In the genomic region with DNA sequence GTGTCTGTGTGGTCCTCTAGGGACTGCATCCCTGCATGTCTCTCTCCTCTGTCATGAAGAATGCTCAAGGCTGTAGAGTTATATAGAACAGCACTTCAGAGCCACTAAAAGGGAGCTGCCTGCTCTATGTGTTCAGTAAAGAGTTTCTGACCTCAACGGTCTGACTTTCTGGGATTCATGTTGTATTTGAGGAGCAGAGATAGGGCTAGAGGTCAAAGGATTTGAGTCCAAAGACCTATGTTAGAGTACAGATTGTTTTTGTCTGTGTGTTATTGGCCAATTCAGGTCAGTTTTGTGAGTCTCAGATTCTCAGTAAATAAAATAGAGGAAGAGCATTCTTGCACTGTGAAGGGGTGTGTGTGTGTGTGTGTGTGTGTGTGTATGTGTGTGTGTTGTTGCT, we compare ENCODE assay signal across 17 mouse cellular contexts.
"Had no signal": no experiment of that assay in that cellular context is flagged by ENCODE, and none has a peak within 500 bp of the region (broad histone marks: within the 10 kb centered on the region; RNA-seq: fewer than 3 reads in every experiment).

No protein-coding gene starts in this region.

- H3K9ac ChIP-seq: lung, embryonic 15.5 days; midbrain, embryonic 13.5 days; midbrain, embryonic 15.5 days; neural tube, embryonic 12.5 days; stomach, embryonic 15.5 days had no signal

- DNase-seq: lung, adult 2 months; lung, postnatal 14 days; lung, postnatal 36 days; right cerebral cortex, postnatal 14 days; thymus, adult 2 months; thymus, postnatal 14 days; thymus, postnatal 36 days had no signal

- H3K4me3 ChIP-seq: lung, embryonic 15.5 days; megakaryocyte, embryonic 14.5 days; midbrain, embryonic 13.5 days; midbrain, embryonic 15.5 days; neural tube, embryonic 12.5 days; stomach, embryonic 15.5 days had no signal

- ATAC-seq: lung, postnatal 0 days; midbrain, embryonic 13.5 days; midbrain, embryonic 15.5 days had no signal

- H3K27ac ChIP-seq: lung, embryonic 15.5 days; macrophage; midbrain, embryonic 13.5 days; midbrain, embryonic 15.5 days; neural tube, embryonic 12.5 days; stomach, embryonic 15.5 days; stomach, postnatal 0 days had no signal

- H3K9me3 ChIP-seq: lung, embryonic 15.5 days; megakaryocyte, embryonic 14.5 days; midbrain, embryonic 13.5 days; midbrain, embryonic 15.5 days; neural tube, embryonic 12.5 days; stomach, embryonic 15.5 days had no signal

- H3K4me1 ChIP-seq: lung, embryonic 15.5 days; midbrain, embryonic 13.5 days; midbrain, embryonic 15.5 days; neural tube, embryonic 12.5 days; stomach, embryonic 15.5 days had no signal

- H3K27me3 ChIP-seq: lung, embryonic 15.5 days; midbrain, embryonic 13.5 days; midbrain, embryonic 15.5 days; neural tube, embryonic 12.5 days; stomach, embryonic 15.5 days had no signal

- H3K4me2 ChIP-seq: lung, embryonic 15.5 days; midbrain, embryonic 11.5 days; midbrain, embryonic 13.5 days; midbrain, embryonic 15.5 days; neural tube, embryonic 12.5 days; stomach, embryonic 15.5 days had no signal

- H3K36me3 ChIP-seq: lung, embryonic 15.5 days; midbrain, embryonic 13.5 days; midbrain, embryonic 15.5 days; neural tube, embryonic 12.5 days; stomach, embryonic 15.5 days had no signal
